Mouse (Mus musculus) olfactory bulb, adult 2 months (tissue): ENCODE results near the gene Pigp.

Experiments
- CTCF ChIP-seq: fragments of 200-500 bp; IDR thresholded peaks from 2 replicates; pipeline ENCODE4 v1.5.1; 2012; ENCODE audit warnings: low read depth, mild to moderate bottlenecking, low read length, moderate library complexity; ENCODE audit not compliant: insufficient read depth
- POLR2A ChIP-seq: fragments of 200-500 bp; IDR thresholded peaks from 2 replicates; pipeline ENCODE4 v1.6.1; 2012; ENCODE audit warnings: mild to moderate bottlenecking, low read depth, low read length, moderate library complexity; ENCODE audit not compliant: insufficient read depth

GRCm38 (mm10) chr16:94402185-94402584 lies 30.5 kb upstream of the Pigp start:
- no peak for TF ChIP-seq CTCF
- TF ChIP-seq POLR2A: no peak
